Mouse (Mus musculus) heart, embryonic 14.5 days (tissue): ENCODE measurements around the gene Tnfaip8l2. TPM values are rescaled to one million over a fixed set of nuclear protein-coding genes. Genes with fewer than 3 reads are reported as not detected.
A peak's percentile ranks its signal among the peaks of the same experiment; 100 is the strongest.
"Not testable (repeated sequence)": the region's sequence is repeated elsewhere in the genome, so short reads cannot be mapped to it uniquely, and the experiment has no call there.

Experiments
- ATAC-seq: fragments of 200-750 bp; cut with Nextera tagmentation; 2 replicates; pipeline ENCODE4 v1.8.0; 2017; ENCODE audit warnings: low read depth, moderate TSS enrichment; ENCODE audit not compliant: insufficient number of reproducible peaks, insufficient read depth, low FRiP score
- H3K27ac ChIP-seq, 2 experiments: fragments of 200-500 bp in 1 of 2; fragments of 300-500 bp in 1 of 2; sonication (generic) in 1 of 2; replicated peaks in 1 of 2; 2 replicates each; pipeline ENCODE4 v1.5.1; 2012 to 2014; ENCODE audit warnings: low read depth in 2 of 2, low read length in 2 of 2, control low read depth in 1 of 2, mild to moderate bottlenecking in 1 of 2, mixed read lengths in 1 of 2; ENCODE audit not compliant: control insufficient read depth in 1 of 2, insufficient read depth in 1 of 2
- H3K27me3 ChIP-seq: fragments of 300-500 bp; sonication (generic); 2 replicates; pipeline ENCODE4 v1.6.1; 2014; ENCODE audit warnings: mild to moderate bottlenecking, low read length, control low read depth; ENCODE audit not compliant: control insufficient read depth, insufficient read depth
- H3K36me3 ChIP-seq: fragments of 300-500 bp; sonication (generic); 2 replicates; pipeline ENCODE4 v1.6.1; 2014; ENCODE audit warnings: mild to moderate bottlenecking, control low read depth, low read length, mixed read lengths; ENCODE audit not compliant: control insufficient read depth, insufficient read depth
- H3K4me1 ChIP-seq, 2 experiments: fragments of 200-500 bp in 1 of 2; fragments of 300-500 bp in 1 of 2; sonication (generic) in 1 of 2; 2 replicates each; pipeline ENCODE4 v1.6.1; 2012 to 2014; ENCODE audit warnings: low read length in 2 of 2, control low read depth in 1 of 2, mixed read lengths in 1 of 2; ENCODE audit not compliant: control insufficient read depth in 2 of 2, insufficient read depth in 2 of 2
- H3K4me2 ChIP-seq: fragments of 300-500 bp; sonication (generic); 2 replicates; pipeline ENCODE4 v1.6.1; 2014; ENCODE audit warnings: mild to moderate bottlenecking, low read length
- H3K4me3 ChIP-seq, 2 experiments: fragments of 200-500 bp in 1 of 2; fragments of 300-500 bp in 1 of 2; sonication (generic) in 1 of 2; 2 replicates each; pipeline ENCODE4 v1.5.1; 2012 to 2014; ENCODE audit warnings: low read length in 2 of 2, mild to moderate bottlenecking in 2 of 2, control low read depth in 1 of 2, low read depth in 1 of 2, moderate library complexity in 1 of 2; ENCODE audit not compliant: control insufficient read depth in 1 of 2, insufficient read depth in 1 of 2
- H3K9ac ChIP-seq: fragments of 300-500 bp; sonication (generic); 2 replicates; pipeline ENCODE4 v1.6.1; 2014; ENCODE audit warnings: mild to moderate bottlenecking, low read length
- H3K9me3 ChIP-seq: fragments of 300-500 bp; sonication (generic); 2 replicates; pipeline ENCODE4 v1.6.1; 2016; ENCODE audit warnings: low read length, control low read depth; ENCODE audit not compliant: control insufficient read depth
- WGBS: fragments of 180-500 bp; shearing (Covaris S2); extraction: QIAGEN DNeasy Blood & Tissue Kit; methylation state at CpG from one replicate; pipeline ENCODE4 v1.1.7; 2014; 5-methylcytosine and 5-hydroxymethylcytosine counted together
- polyA plus RNA-seq: library from polyadenylated mRNA; unstranded; fragments of >200 nt; fragmentation: Nextera tagmentation; extraction: Ambion mirVana; gene quantifications from 2 replicates; pipeline ENCODE4 v1.2.1, GENCODE M21; 2014

The Tnfaip8l2 gene
- polyA plus RNA-seq, 1 experiment from 2014 or later, result 2.6 TPM

GRCm38 (mm10) chr3:95110911-95111726, 31.0 kb downstream of the Tnfaip8l2 start, which contains the start of gene Vps72:
Gene Vps72 (plus strand): TSS chr3:95111022.
- peak within 1 kb of the TSS; percentile 89 for H3K9ac ChIP-seq
- peak within 1 kb of the TSS; percentile 81 to 97 for H3K4me3 ChIP-seq
- ATAC-seq, result peak; percentile 69
- peaks cover 21% of the 10 kb centered on the region for H3K36me3 ChIP-seq
- peaks cover 2 to 8% of the 10 kb centered on the region in 2 experiments for H3K4me1 ChIP-seq
- no peaks in the 10 kb centered on the region for H3K9me3 ChIP-seq
- WGBS, result under 1% methylated on average over 54 of the region's 54 CpGs
- H3K27me3 ChIP-seq, result no peaks in the 10 kb centered on the region
- peak within 1 kb of the TSS; percentile 98 to 99 for H3K27ac ChIP-seq
- peak within 1 kb of the TSS; percentile 57 for H3K4me2 ChIP-seq

GRCm38 (mm10) chr3:95107898-95108297, 34.3 kb downstream of the Tnfaip8l2 start:
- H3K27me3 ChIP-seq, result no peaks in the 10 kb centered on the region
- 54% methylated on average over 2 of the region's 2 CpGs for WGBS

GRCm38 (mm10) chr3:95107308-95107707, 34.9 kb downstream of the Tnfaip8l2 start:
- Histone ChIP-seq H3K27ac (0 out of 4 replicates have a peak overlapping the region, but pooled peaks of 1 of the 2 experiments have one; percentile 10), H3K9ac (peak overlapping the region; percentile 96), H3K4me1 (peaks cover 2 to 13% of the 10 kb centered on the region in 2 experiments), H3K4me3 (peak overlapping the region in 1 of 2 experiments; percentile 94; a peak in 2 of 4 replicates), H3K4me2 (peak overlapping the region; percentile 65)
- H3K36me3 ChIP-seq, ATAC-seq, H3K27me3 ChIP-seq, H3K9me3 ChIP-seq: not testable (repeated sequence)

More at GRCm38 (mm10) chr3:95107898-95108297, 34.3 kb downstream of the Tnfaip8l2 start:
- Histone ChIP-seq H3K9ac (no peak overlapping the region), H3K36me3 (no peaks in the 10 kb centered on the region), H3K4me3 (no peak overlapping the region), H3K4me2 (no peak overlapping the region), H3K27ac (no peak overlapping the region), H3K4me1 (peaks cover 2 to 17% of the 10 kb centered on the region in 2 experiments), H3K9me3 (no peaks in the 10 kb centered on the region)
- no peak for ATAC-seq

- ATAC-seq, result peak; percentile 89
- Histone ChIP-seq H3K4me1 (peaks cover 2 to 13% of the 10 kb centered on the region in 2 experiments; a peak in 3 of 4 replicates), H3K4me3 (peak within 1 kb of the TSS; percentile 83 to 94), H3K36me3 (peaks cover 4% of the 10 kb centered on the region; the same call in 1 of the 2 replicates), H3K27ac (peak within 1 kb of the TSS; percentile 72 to 88), H3K9ac (peak within 1 kb of the TSS; percentile 96), H3K9me3 (no peaks in the 10 kb centered on the region), H3K27me3 (no peaks in the 10 kb centered on the region), H3K4me2 (peak within 1 kb of the TSS; percentile 87)
- under 1% methylated on average over 51 of the region's 51 CpGs for WGBS
These were observed 35.6 kb downstream of the Tnfaip8l2 start, which contains the start of gene Pip5k1a for GRCm38 (mm10) chr3:95106338-95107117. Gene Pip5k1a (minus strand): TSS chr3:95106930.

GRCm38 (mm10) chr3:95105586-95106337, 36.4 kb downstream of the Tnfaip8l2 start:
- WGBS, result 0% methylated on average over 16 of the region's 16 CpGs
- H3K9me3 ChIP-seq, result no peaks in the 10 kb centered on the region
- H3K36me3 ChIP-seq, result peaks cover 7% of the 10 kb centered on the region; the same call in 1 of the 2 replicates
- no peaks in the 10 kb centered on the region for H3K27me3 ChIP-seq
- H3K4me2 ChIP-seq, result peak overlapping the region; percentile 87
- peak overlapping the region; percentile 73 to 88 for H3K27ac ChIP-seq
- no peak; the same call in 1 of the 2 replicates for ATAC-seq
- peak overlapping the region; percentile 83 to 94 for H3K4me3 ChIP-seq
- peak overlapping the region; percentile 96 for H3K9ac ChIP-seq
- H3K4me1 ChIP-seq, result peaks cover 2 to 13% of the 10 kb centered on the region in 2 experiments; a peak in 3 of 4 replicates

- H3K36me3 ChIP-seq, result peaks cover 8% of the 10 kb centered on the region; the same call in 1 of the 2 replicates
- no peaks in the 10 kb centered on the region for H3K27me3 ChIP-seq
- WGBS, result 36% methylated on average over 4 of the region's 4 CpGs
- no peaks in the 10 kb centered on the region for H3K9me3 ChIP-seq
- peak overlapping the region; percentile 96 for H3K9ac ChIP-seq
- peak overlapping the region; percentile 73 to 79 for H3K27ac ChIP-seq
- peak overlapping the region; percentile 87 for H3K4me2 ChIP-seq
- H3K4me3 ChIP-seq, result peak overlapping the region; percentile 40 to 94; a peak in 3 of 4 replicates
- peaks cover 0 to 13% of the 10 kb centered on the region in 2 experiments; a peak in 2 of 4 replicates for H3K4me1 ChIP-seq
- ATAC-seq, result no peak
These were observed 37.0 kb downstream of the Tnfaip8l2 start for GRCm38 (mm10) chr3:95105121-95105520.
